Mouse (Mus musculus): ENCODE results near the gene Zp2. TPM values are rescaled to one million over a fixed set of nuclear protein-coding genes. Genes with fewer than 3 reads are reported as not detected.

Zp2 gene
- total and polyA plus RNA-seq, 3 experiments = 0.11 TPM; not detected in 2

DNA sequence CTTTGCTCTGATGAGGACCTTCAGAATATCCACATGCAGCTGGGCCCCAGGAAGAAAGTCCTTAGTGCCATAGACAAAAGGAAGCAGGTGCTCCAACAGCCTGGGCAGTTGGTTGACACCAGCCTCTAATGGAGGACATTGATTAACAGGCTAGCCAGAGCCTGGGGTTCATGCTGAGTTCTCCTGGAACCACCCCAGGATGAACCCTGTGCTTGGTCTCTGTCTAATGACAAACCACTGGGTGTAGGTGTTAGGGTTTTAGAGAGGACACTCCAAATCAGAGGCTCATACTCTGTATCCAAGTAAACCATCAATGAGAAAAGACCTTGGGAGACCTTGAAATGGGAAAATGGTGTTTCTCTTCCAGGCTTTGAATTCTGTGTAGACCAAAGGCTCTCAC is 37.8 kb upstream of the Zp2 start:
- no peaks in the 10 kb centered on the region for H3K36me3 ChIP-seq (replicated peaks)
- no peaks in the 10 kb centered on the region for H3K27me3 ChIP-seq (ENCODE audit: insufficient read depth, low read length)
- DNase-seq (ENCODE audit: low spot score) (no peak), ATAC-seq (ENCODE audit: extremely low read depth, insufficient number of reproducible peaks, low FRiP score, poor library complexity, severe bottlenecking) (no peak)
- TF ChIP-seq CTCF (IDR thresholded peaks at IDR 0.05; ENCODE audit: low read depth, low read length) (no peak), GATA1 (IDR thresholded peaks at IDR 0.05; ENCODE audit: borderline replicate concordance, low read length) (no peak), TAL1 (conservative IDR thresholded peaks at IDR 0.05; ENCODE audit: low read depth, low read length) (no peak), GATA2 (IDR thresholded peaks at IDR 0.05; ENCODE audit: borderline replicate concordance, low read depth, low read length) (no peak), POLR2AphosphoS5 (IDR thresholded peaks at IDR 0.05; ENCODE audit: insufficient replicate concordance, low read depth, low read length) (no peak)
- H3K4me3 ChIP-seq (ENCODE audit: low read depth, low read length) = no peak overlapping the region
- no peaks in the 10 kb centered on the region for H3K9me3 ChIP-seq (replicated peaks)
- H3K4me1 ChIP-seq (ENCODE audit: insufficient read depth, low read depth, low read length) = no peaks in the 10 kb centered on the region

DNA sequence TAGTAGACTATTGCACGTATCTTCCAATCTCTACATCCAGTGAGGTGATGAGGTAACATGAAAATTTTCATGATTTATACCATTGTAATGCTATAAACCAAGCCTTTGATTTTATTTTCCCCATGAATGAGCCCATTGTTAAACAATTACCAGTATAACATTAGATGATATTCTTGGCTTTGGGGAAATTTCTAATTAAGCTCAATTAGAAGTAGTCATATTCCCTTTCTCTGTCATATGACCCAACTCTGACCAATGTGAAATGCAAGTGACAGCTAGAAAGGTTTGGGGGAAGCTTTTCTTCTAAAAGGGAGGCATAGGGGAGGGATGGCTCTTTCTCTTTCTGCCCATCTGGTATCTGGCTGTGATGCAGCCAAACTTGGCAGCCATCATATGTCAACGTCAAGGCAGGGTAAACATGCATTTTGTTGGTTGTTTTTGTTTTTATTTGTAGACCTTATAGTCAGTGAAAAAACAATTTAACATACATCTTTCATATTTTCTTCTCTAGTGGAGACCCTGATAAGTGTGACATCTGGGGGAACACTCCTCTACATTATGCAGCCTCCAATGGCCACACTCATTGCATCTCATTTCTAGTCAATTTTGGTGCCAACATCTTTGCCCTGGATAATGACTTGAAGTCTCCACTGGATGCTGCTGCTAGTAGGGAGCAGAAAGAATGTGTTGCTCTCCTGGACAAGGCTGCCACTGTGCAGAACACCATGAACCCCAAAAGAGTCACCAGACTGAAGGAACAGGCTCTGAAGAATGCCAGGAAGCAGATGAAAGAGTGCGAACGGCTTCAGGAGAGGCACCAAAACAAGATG is 36.5 kb upstream of the Zp2 start:
- H3K27me3 ChIP-seq (ENCODE audit: insufficient read depth, low read length) = no peaks in the 10 kb centered on the region
- ATAC-seq (ENCODE audit: extremely low read depth, insufficient number of reproducible peaks, low FRiP score, poor library complexity, severe bottlenecking) = no peak
- H3K4me1 ChIP-seq (ENCODE audit: insufficient read depth, low read depth, low read length) = no peaks in the 10 kb centered on the region
- TF ChIP-seq GATA1 (IDR thresholded peaks at IDR 0.05; ENCODE audit: borderline replicate concordance, low read length) (no peak), CTCF (IDR thresholded peaks at IDR 0.05; ENCODE audit: low read depth, low read length) (no peak), GATA2 (IDR thresholded peaks at IDR 0.05; ENCODE audit: borderline replicate concordance, low read depth, low read length) (no peak), POLR2AphosphoS5 (IDR thresholded peaks at IDR 0.05; ENCODE audit: insufficient replicate concordance, low read depth, low read length) (no peak), TAL1 (conservative IDR thresholded peaks at IDR 0.05; ENCODE audit: low read depth, low read length) (no peak)
- H3K9me3 ChIP-seq (replicated peaks) = no peaks in the 10 kb centered on the region
- H3K36me3 ChIP-seq (replicated peaks) = no peaks in the 10 kb centered on the region
- H3K4me3 ChIP-seq (ENCODE audit: low read depth, low read length) = no peak overlapping the region
- DNase-seq (ENCODE audit: low spot score) = no peak

DNA sequence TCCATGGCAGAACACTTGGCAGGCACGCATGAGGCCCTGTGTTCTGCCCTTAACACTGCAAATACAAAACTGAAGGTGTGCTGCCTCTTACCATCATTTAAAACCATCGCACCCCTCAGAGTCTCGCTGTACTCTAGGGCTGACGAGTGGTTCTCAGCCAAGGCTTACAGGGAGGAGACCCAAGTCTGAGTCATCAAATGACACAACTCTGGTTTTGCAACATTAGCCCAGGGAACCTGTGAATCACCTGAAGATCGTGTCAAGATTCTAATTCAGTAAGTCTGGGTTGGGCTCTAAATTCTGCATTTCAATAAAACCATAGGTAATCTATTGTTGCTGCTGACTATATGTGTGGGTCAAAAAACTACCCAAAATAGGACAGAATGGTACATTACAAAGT is 35.5 kb upstream of the Zp2 start:
- H3K27me3 ChIP-seq (ENCODE audit: insufficient read depth, low read length) = no peaks in the 10 kb centered on the region
- DNase-seq (ENCODE audit: low spot score) (no peak), ATAC-seq (ENCODE audit: extremely low read depth, insufficient number of reproducible peaks, low FRiP score, poor library complexity, severe bottlenecking) (no peak)
- H3K4me3 ChIP-seq (ENCODE audit: low read depth, low read length) = no peak overlapping the region
- TF ChIP-seq POLR2AphosphoS5 (IDR thresholded peaks at IDR 0.05; ENCODE audit: insufficient replicate concordance, low read depth, low read length) (no peak), GATA1 (IDR thresholded peaks at IDR 0.05; ENCODE audit: borderline replicate concordance, low read length) (no peak), GATA2 (IDR thresholded peaks at IDR 0.05; ENCODE audit: borderline replicate concordance, low read depth, low read length) (no peak), CTCF (IDR thresholded peaks at IDR 0.05; ENCODE audit: low read depth, low read length) (no peak), TAL1 (conservative IDR thresholded peaks at IDR 0.05; ENCODE audit: low read depth, low read length) (no peak)
- H3K4me1 ChIP-seq (ENCODE audit: insufficient read depth, low read depth, low read length) = no peaks in the 10 kb centered on the region
- no peaks in the 10 kb centered on the region for H3K36me3 ChIP-seq (replicated peaks)
- H3K9me3 ChIP-seq (replicated peaks) = no peaks in the 10 kb centered on the region

DNA sequence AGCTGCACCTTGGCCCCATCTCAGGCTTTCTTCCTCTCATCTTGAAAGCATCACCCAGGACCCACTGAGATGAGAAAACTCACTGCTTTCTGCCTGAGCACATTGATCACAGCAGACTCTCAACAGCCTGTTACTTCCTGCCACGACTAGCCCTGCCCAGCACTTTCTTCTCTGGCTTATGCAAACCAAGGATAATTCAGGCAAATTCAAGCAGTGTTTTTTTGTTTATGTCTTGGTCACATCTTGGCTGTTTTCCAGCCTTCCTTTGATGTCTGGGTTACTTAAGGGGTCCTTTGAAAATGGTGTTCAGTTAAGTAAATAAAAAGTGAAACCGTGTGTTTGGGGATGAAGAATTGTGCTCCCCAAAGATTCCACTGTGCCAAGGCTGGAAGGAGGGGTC is 33.8 kb upstream of the Zp2 start:
- Histone ChIP-seq H3K36me3 (replicated peaks) (no peaks in the 10 kb centered on the region), H3K4me1 (ENCODE audit: insufficient read depth, low read depth, low read length) (no peaks in the 10 kb centered on the region), H3K27me3 (ENCODE audit: insufficient read depth, low read length) (no peaks in the 10 kb centered on the region), H3K9me3 (replicated peaks) (no peaks in the 10 kb centered on the region), H3K4me3 (ENCODE audit: low read depth, low read length) (no peak overlapping the region)
- ATAC-seq (ENCODE audit: extremely low read depth, insufficient number of reproducible peaks, low FRiP score, poor library complexity, severe bottlenecking) (no peak), DNase-seq (ENCODE audit: low spot score) (no peak)
- TF ChIP-seq GATA1 (IDR thresholded peaks at IDR 0.05; ENCODE audit: borderline replicate concordance, low read length) = no peak
- TF ChIP-seq CTCF (IDR thresholded peaks at IDR 0.05; ENCODE audit: low read depth, low read length) = no peak

DNA sequence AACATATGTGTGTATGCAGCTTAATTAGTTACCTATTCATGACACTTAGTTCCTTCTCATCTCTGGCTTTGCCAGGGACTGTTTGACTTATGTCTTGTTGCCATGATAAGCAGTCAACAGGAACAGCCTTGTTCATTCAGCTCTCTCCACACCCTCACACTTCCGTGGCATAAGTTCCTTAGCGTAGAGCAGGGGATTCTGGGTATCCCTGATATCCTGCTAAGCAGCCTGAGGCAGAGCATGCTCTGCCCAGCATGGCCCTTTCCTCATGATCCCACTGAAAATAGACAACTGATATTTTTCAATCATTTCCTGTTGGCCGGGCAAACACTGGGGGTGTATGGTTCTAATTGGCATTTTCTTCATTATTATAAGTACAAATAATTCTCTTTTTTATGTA is 32.5 kb upstream of the Zp2 start:
- peaks cover 3% of the 10 kb centered on the region; the same call in 1 of the 2 replicates for H3K27me3 ChIP-seq (ENCODE audit: insufficient read depth, low read length)
- TF ChIP-seq GATA1 (IDR thresholded peaks at IDR 0.05; ENCODE audit: borderline replicate concordance, low read length) = no peak
- no peaks in the 10 kb centered on the region for H3K4me1 ChIP-seq (ENCODE audit: insufficient read depth, low read depth, low read length)
- no peak for ATAC-seq (ENCODE audit: extremely low read depth, insufficient number of reproducible peaks, low FRiP score, poor library complexity, severe bottlenecking)
- DNase-seq (ENCODE audit: low spot score) = no peak
- H3K36me3 ChIP-seq (replicated peaks) = no peaks in the 10 kb centered on the region
- H3K4me3 ChIP-seq (ENCODE audit: low read depth, low read length) = no peak overlapping the region
- H3K9me3 ChIP-seq (replicated peaks) = no peaks in the 10 kb centered on the region

DNA sequence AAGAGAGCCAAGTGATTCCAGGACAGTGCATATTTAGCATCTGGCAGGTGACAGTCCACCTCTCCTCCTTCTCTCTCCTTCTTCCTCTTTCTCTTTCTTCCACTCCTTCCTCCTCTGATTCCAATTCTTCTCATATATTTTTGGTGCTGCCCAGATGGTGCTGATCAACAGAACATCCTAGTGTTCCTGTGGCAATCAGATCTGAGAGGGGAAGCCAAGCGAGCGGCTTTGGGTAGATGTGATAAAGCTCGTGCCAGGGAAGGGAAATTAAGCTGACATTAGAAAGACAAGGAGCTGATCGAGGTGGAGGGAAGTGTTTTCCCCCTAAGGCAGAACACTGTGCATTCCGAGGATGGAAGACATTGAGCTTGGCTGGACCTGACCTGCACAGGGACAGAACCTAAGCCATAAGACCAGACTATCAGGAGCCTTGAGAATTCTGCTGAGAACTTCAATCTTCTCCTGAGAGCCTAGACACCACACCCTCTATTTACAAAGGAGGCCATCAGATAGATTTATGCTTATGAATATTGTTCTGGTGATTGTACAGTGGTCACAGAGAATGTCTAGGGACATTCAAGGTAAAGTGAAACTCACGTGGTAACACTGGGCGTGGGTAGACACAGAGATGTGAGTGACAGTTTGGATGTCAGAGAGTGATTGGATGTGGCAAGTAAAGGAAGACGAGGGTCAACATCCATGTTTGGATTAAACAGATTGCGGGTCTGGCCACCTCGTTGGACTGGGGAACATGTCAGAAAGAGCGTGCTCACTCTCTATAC is 29.8 kb upstream of the Zp2 start:
- Histone ChIP-seq H3K4me3 (ENCODE audit: low read depth, low read length) (no peak overlapping the region), H3K9me3 (replicated peaks) (no peaks in the 10 kb centered on the region), H3K36me3 (replicated peaks) (no peaks in the 10 kb centered on the region), H3K27me3 (ENCODE audit: insufficient read depth, low read length) (peaks cover 3% of the 10 kb centered on the region; the same call in 1 of the 2 replicates), H3K4me1 (ENCODE audit: insufficient read depth, low read depth, low read length) (no peaks in the 10 kb centered on the region)
- no peak for TF ChIP-seq CTCF (IDR thresholded peaks at IDR 0.05; ENCODE audit: low read depth, low read length)
- no peak for TF ChIP-seq TAL1 (conservative IDR thresholded peaks at IDR 0.05; ENCODE audit: low read depth, low read length)
- no peak for TF ChIP-seq POLR2AphosphoS5 (IDR thresholded peaks at IDR 0.05; ENCODE audit: insufficient replicate concordance, low read depth, low read length)
- no peak for TF ChIP-seq GATA2 (IDR thresholded peaks at IDR 0.05; ENCODE audit: borderline replicate concordance, low read depth, low read length)
- TF ChIP-seq GATA1 (IDR thresholded peaks at IDR 0.05; ENCODE audit: borderline replicate concordance, low read length) = no peak
- ATAC-seq (ENCODE audit: extremely low read depth, insufficient number of reproducible peaks, low FRiP score, poor library complexity, severe bottlenecking) = no peak
- DNase-seq (ENCODE audit: low spot score) = no peak

Data from G1E (cell line).